Mouse (Mus musculus) CH12.LX (cell line): ENCODE data around the gene Olfml1. TPM values are rescaled to one million over a fixed set of nuclear protein-coding genes. Genes with fewer than 3 reads are reported as not detected.

Experiments
- DNase-seq: peaks from one replicate; pipeline ENCODE4 v3.0.0-alpha.2; 2013; ENCODE audit errors: extremely low read depth
- H3K27ac ChIP-seq: 2 replicates; pipeline ENCODE4 v1.5.1; 2012; ENCODE audit warnings: low read depth, mild to moderate bottlenecking, control low read depth, moderate library complexity; ENCODE audit not compliant: insufficient read depth
- H3K27me3 ChIP-seq: replicated peaks from 2 replicates; pipeline ENCODE3; 2012; ENCODE audit warnings: inconsistent platforms
- H3K36me3 ChIP-seq, 2 experiments: replicated peaks in 1 of 2; 2 replicates each; pipeline versions ENCODE3 to v1.6.1; 2012; ENCODE audit warnings: inconsistent platforms in 1 of 2, low read length in 1 of 2, mild to moderate bottlenecking in 1 of 2, mixed read lengths in 1 of 2, moderate library complexity in 1 of 2; ENCODE audit not compliant: control insufficient read depth in 1 of 2, insufficient read depth in 1 of 2
- H3K4me1 ChIP-seq, 2 experiments: 2 replicates each; pipeline ENCODE4 v1.6.1; 2012; ENCODE audit warnings: inconsistent platforms in 1 of 2, moderate library complexity in 1 of 2; ENCODE audit not compliant: insufficient read depth in 2 of 2, control insufficient read depth in 1 of 2
- H3K4me2 ChIP-seq: 2 replicates; pipeline ENCODE4 v1.6.1; 2012; ENCODE audit warnings: low read depth, mild to moderate bottlenecking, control low read depth; ENCODE audit not compliant: poor library complexity, insufficient read depth, severe bottlenecking
- H3K4me3 ChIP-seq, 3 experiments: fragments of 150-350 bp in 1 of 3; sonication (generic) in 1 of 3; replicated peaks in 1 of 3; 2 replicates each; pipeline versions ENCODE3 to v1.5.1; 2011 to 2012; ENCODE audit warnings: low read depth in 2 of 3, low read length in 2 of 3, mild to moderate bottlenecking in 2 of 3, moderate library complexity in 2 of 3, control low read depth in 1 of 3, improper control_type of control experiment in 1 of 3, inconsistent platforms in 1 of 3, mixed read lengths in 1 of 3; ENCODE audit not compliant: poor library complexity in 1 of 3
- H3K79me2 ChIP-seq: replicated peaks from 2 replicates; pipeline ENCODE4 v1.6.1; 2012; ENCODE audit warnings: mild to moderate bottlenecking, moderate library complexity; ENCODE audit not compliant: control insufficient read depth, poor library complexity, insufficient read depth, severe bottlenecking; ENCODE audit errors: extremely low read depth
- H3K9ac ChIP-seq: 2 replicates; pipeline ENCODE4 v1.6.1; 2012; ENCODE audit warnings: low read depth, mild to moderate bottlenecking, control low read depth, moderate library complexity; ENCODE audit not compliant: insufficient read depth
- H3K9me3 ChIP-seq: replicated peaks from 2 replicates; pipeline ENCODE3; 2012; ENCODE audit warnings: low read length, inconsistent platforms, mixed read lengths
- CHD1 ChIP-seq: IDR thresholded peaks from 2 replicates; pipeline ENCODE4 v1.6.1; 2012; ENCODE audit warnings: low read depth, low read length, improper control_type of control experiment, inconsistent platforms
- CHD2 ChIP-seq: IDR thresholded peaks from 2 replicates; pipeline ENCODE4 v1.6.1; 2011; ENCODE audit warnings: low read length, improper control_type of control experiment
- ELF1 ChIP-seq: IDR thresholded peaks from 2 replicates; pipeline ENCODE4 v1.6.1; 2014; ENCODE audit warnings: low read depth, mild to moderate bottlenecking, inconsistent platforms, low read length, improper control_type of control experiment
- EP300 ChIP-seq: IDR thresholded peaks from 2 replicates; pipeline ENCODE4 v1.6.1; 2011; ENCODE audit warnings: low read length, improper control_type of control experiment
- GABPA ChIP-seq: IDR thresholded peaks from 2 replicates; pipeline ENCODE4 v1.6.1; 2012; ENCODE audit warnings: low read depth, low read length, improper control_type of control experiment, inconsistent platforms; ENCODE audit not compliant: insufficient replicate concordance
- IRF4 ChIP-seq: IDR thresholded peaks from 2 replicates; pipeline ENCODE4 v1.6.1; 2014; ENCODE audit warnings: low read depth, mild to moderate bottlenecking, inconsistent platforms, low read length, improper control_type of control experiment
- JUN ChIP-seq: IDR thresholded peaks from 2 replicates; pipeline ENCODE4 v1.6.1; 2011; ENCODE audit warnings: low read depth, mild to moderate bottlenecking, low read length, improper control_type of control experiment, moderate library complexity; ENCODE audit not compliant: insufficient read depth
- MAFK ChIP-seq: IDR thresholded peaks from 2 replicates; pipeline ENCODE4 v1.6.1; 2011; ENCODE audit warnings: low read length, improper control_type of control experiment; ENCODE audit not compliant: insufficient replicate concordance
- MAZ ChIP-seq: IDR thresholded peaks from 2 replicates; pipeline ENCODE4 v1.6.1; 2012; ENCODE audit warnings: low read depth, mild to moderate bottlenecking, inconsistent platforms, low read length, improper control_type of control experiment, moderate library complexity
- MXI1 ChIP-seq: IDR thresholded peaks from 2 replicates; pipeline ENCODE4 v1.6.1; 2011; ENCODE audit warnings: mild to moderate bottlenecking, low read depth, low read length, improper control_type of control experiment
- NELFE ChIP-seq: IDR thresholded peaks from 2 replicates; pipeline ENCODE4 v1.6.1; 2011; ENCODE audit warnings: low read depth, low read length, improper control_type of control experiment
- PAX5 ChIP-seq: IDR thresholded peaks from 2 replicates; pipeline ENCODE4 v1.6.1; 2012; ENCODE audit warnings: low read length, inconsistent platforms, mixed read lengths
- POLR2A ChIP-seq: IDR thresholded peaks from 2 replicates; pipeline ENCODE4 v1.6.1; 2011; ENCODE audit warnings: low read depth, mild to moderate bottlenecking, improper control_type of control experiment, low read length
- SMC3 ChIP-seq: IDR thresholded peaks from 2 replicates; pipeline ENCODE4 v1.6.1; 2011; ENCODE audit warnings: low read depth, low read length, improper control_type of control experiment
- TBP ChIP-seq: conservative IDR thresholded peaks from 2 replicates; pipeline ENCODE4 v1.6.1; 2011; ENCODE audit warnings: low read depth, low read length, improper control_type of control experiment
- USF1 ChIP-seq: IDR thresholded peaks from 2 replicates; pipeline ENCODE4 v1.6.1; 2014; ENCODE audit warnings: low read depth, mild to moderate bottlenecking, inconsistent platforms, low read length, improper control_type of control experiment
- ZKSCAN1 ChIP-seq: IDR thresholded peaks from 2 replicates; pipeline ENCODE4 v1.6.1; 2012; ENCODE audit warnings: low read depth, inconsistent platforms, low read length, improper control_type of control experiment, borderline replicate concordance
- ZMIZ1 ChIP-seq: IDR thresholded peaks from 2 replicates; pipeline ENCODE4 v1.6.1; 2012; ENCODE audit warnings: low read depth, mild to moderate bottlenecking, inconsistent platforms, low read length, improper control_type of control experiment
- ZNF384 ChIP-seq: IDR thresholded peaks from 2 replicates; pipeline ENCODE4 v1.6.1; 2012; ENCODE audit warnings: low read depth, low read length, improper control_type of control experiment, inconsistent platforms
- dilution Hi-C: fragments of 300-500 bp; cut with MboI; formaldehyde crosslinking; loops from 2 replicates; pipeline ENCODE4 v1.14.3; 2020; ENCODE audit warnings: low sequenced_read_pairs; ENCODE audit not compliant: extremely low pct_unique_long_range_greater_than_20kb, extremely low pct_ligation_motif_present
- in situ Hi-C: fragments of 300-500 bp; cut with MboI; formaldehyde crosslinking; loops from 3 replicates; pipeline ENCODE4 v1.14.3; 2019; ENCODE audit warnings: low sequenced_read_pairs, low pct_ligation_motif_present, low pct_unique_long_range_greater_than_20kb, mixed read lengths
- polyA plus RNA-seq: library from polyadenylated mRNA; unstranded; fragments of >175 nt; gene quantifications from 2 replicates; pipeline ENCODE4 v1.2.1, GENCODE M21; 2012; ENCODE audit warnings: low read depth; ENCODE audit not compliant: insufficient read length
- total RNA-seq, 2 experiments: library from RNA; depleted of rRNA; stranded (reverse); fragments of 300-350 nt in 1 of 2; fragments of >200 nt in 1 of 2; gene quantifications; 2 replicates each; pipeline ENCODE4 v1.2.3; 2012 to 2014

Gene Olfml1
- total and polyA plus RNA-seq, 3 experiments, result not detected

- H3K4me2 ChIP-seq, result no peak overlapping the region
- no peaks in the 10 kb centered on the region for H3K36me3 ChIP-seq
- H3K9me3 ChIP-seq, result no peaks in the 10 kb centered on the region
- H3K79me2 ChIP-seq, result no peaks in the 10 kb centered on the region
- no peak overlapping the region for H3K9ac ChIP-seq
- H3K4me3 ChIP-seq, result no peak overlapping the region
- in situ Hi-C loops (no loop called here), dilution Hi-C loops (no loop called here)
- no peaks in the 10 kb centered on the region for H3K27me3 ChIP-seq
- DNase-seq, result no peak
- no peaks in the 10 kb centered on the region for H3K4me1 ChIP-seq
- TF ChIP-seq JUN (no peak), PAX5 (no peak), USF1 (no peak), IRF4 (no peak), MAZ (no peak), CHD1 (no peak), NELFE (no peak), ZKSCAN1 (no peak), MAFK (no peak), POLR2A (no peak)
- H3K27ac ChIP-seq, result no peak overlapping the region
Observed at GRCm38 (mm10) chr7:107529364-107529763, 37.9 kb upstream of the Olfml1 start.

- dilution Hi-C loops, result no loop called here
- Histone ChIP-seq H3K4me3 (no peak overlapping the region), H3K4me2 (no peak overlapping the region), H3K9ac (no peak overlapping the region), H3K27ac (no peak overlapping the region), H3K9me3 (peaks cover 4% of the 10 kb centered on the region), H3K36me3 (no peaks in the 10 kb centered on the region), H3K4me1 (no peaks in the 10 kb centered on the region), H3K27me3 (no peaks in the 10 kb centered on the region), H3K79me2 (no peaks in the 10 kb centered on the region)
- in situ Hi-C loops, result no loop called here
- no peak for DNase-seq
- no peak for TF ChIP-seq ELF1
Observed at GRCm38 (mm10) chr7:107535311-107535710, 31.9 kb upstream of the Olfml1 start.

GRCm38 (mm10) chr7:107536516-107536915, 30.7 kb upstream of the Olfml1 start:
- H3K4me2 ChIP-seq, result no peak overlapping the region
- no peak overlapping the region for H3K9ac ChIP-seq
- no peak for DNase-seq
- no peak overlapping the region for H3K27ac ChIP-seq
- in situ Hi-C loops, result no loop called here
- H3K4me3 ChIP-seq, result no peak overlapping the region
- H3K79me2 ChIP-seq, result no peaks in the 10 kb centered on the region
- dilution Hi-C loops, result no loop called here
- no peaks in the 10 kb centered on the region for H3K4me1 ChIP-seq
- H3K36me3 ChIP-seq, result no peaks in the 10 kb centered on the region
- peaks cover 4% of the 10 kb centered on the region for H3K9me3 ChIP-seq
- H3K27me3 ChIP-seq, result no peaks in the 10 kb centered on the region
- TF ChIP-seq CHD2 (no peak), USF1 (no peak), SMC3 (no peak), EP300 (no peak), TBP (no peak), GABPA (no peak), MXI1 (no peak), JUN (no peak), ZMIZ1 (no peak), ZNF384 (no peak)
